Mouse (Mus musculus) liver, postnatal 0 days (tissue): ENCODE measurements around the gene Ablim1.

Source experiments
- CTCF ChIP-seq: sonication (generic); IDR thresholded peaks from 2 replicates; pipeline ENCODE4 v1.5.1; 2016; ENCODE audit warnings: antibody characterized with exemption, low read depth
- EP300 ChIP-seq: IDR thresholded peaks from 2 replicates; pipeline ENCODE4 v1.6.1; 2016; ENCODE audit warnings: antibody characterized with exemption, low read depth, mild to moderate bottlenecking

DNA sequence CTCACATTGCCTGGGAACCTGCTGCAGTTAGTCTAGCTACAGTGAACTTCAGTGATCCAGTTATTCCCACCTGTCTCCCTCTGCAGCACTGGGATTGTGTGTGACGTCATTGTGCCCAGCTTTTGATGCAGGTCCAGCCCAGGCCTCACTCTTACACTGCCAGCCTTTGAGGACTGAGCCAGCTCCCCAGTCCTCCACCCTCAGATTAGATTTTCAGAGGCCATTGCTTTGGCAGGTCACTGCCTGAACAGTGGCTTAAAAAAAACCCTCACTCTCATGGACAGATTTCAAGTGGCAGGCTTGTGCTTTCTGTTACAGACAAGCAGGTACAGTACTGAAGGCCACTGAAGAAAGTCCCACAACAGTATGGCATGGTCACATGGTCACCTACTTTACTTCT lies 30.0 kb upstream of the Ablim1 start:
- no peak for TF ChIP-seq CTCF
- TF ChIP-seq EP300: no peak
